Mouse (Mus musculus): ENCODE measurements around the gene Alas2. TPM values are rescaled to one million over a fixed set of nuclear protein-coding genes. Genes with fewer than 3 reads are reported as not detected.

Gene Alas2
- polyA plus RNA-seq, 3 experiments from 2014 or later, result 0.93 to 4.9 (median 4.8) TPM

Other genes with a start within 250 kb of the Alas2 start
- 10 to 100 TPM; 17.4 to 23.6 (median 18.4) TPM for gene Tmem29, start 88.2 kb upstream of the Alas2 start, polyA plus RNA-seq (2017; shearing (Covaris generic))
- gene Pfkfb1, start 40.9 kb downstream of the Alas2 start, polyA plus RNA-seq (2017; shearing (Covaris generic)), result 1 to 10 TPM; 6.5 to 9.1 (median 7.5) TPM
- 10 to 100 TPM; 13.5 to 18.9 (median 15.3) TPM for gene Apex2, start 42.5 kb downstream of the Alas2 start, polyA plus RNA-seq (2017; shearing (Covaris generic))
- under 1 TPM in 2 of 3 experiments, not detected in 1; 0.08 to 0.34 TPM for gene Tro, start 110.2 kb downstream of the Alas2 start, polyA plus RNA-seq (2017; shearing (Covaris generic))